Mouse (Mus musculus) adrenal gland, postnatal 36 days (tissue): ENCODE measurements around the gene Ccdc138. TPM values are rescaled to one million over a fixed set of nuclear protein-coding genes. Genes with fewer than 3 reads are reported as not detected.
A peak's percentile ranks its signal among the peaks of the same experiment; 100 is the strongest.
"Not testable (repeated sequence)": the region's sequence is repeated elsewhere in the genome, so short reads cannot be mapped to it uniquely, and the experiment has no call there.

ENCODE experiments used
- DNase-seq, 2 experiments: peaks; one replicate each; pipeline ENCODE4 v3.0.0; 2021; ENCODE audit warnings: mixed read lengths in 1 of 2
- long read RNA-seq, 2 experiments: library from polyadenylated mRNA; stranded (forward); transcript quantifications; one replicate each; pipeline ENCODE4 v2.0.0; 2021; ENCODE audit warnings: borderline sequencing depth in 2 of 2
- total RNA-seq, 2 experiments: library from RNA; stranded (reverse); gene quantifications; 2 replicates each; pipeline ENCODE4 v1.2.3; 2021

The Ccdc138 gene
- 1 to 10 TPM; 2.3 to 3.1 TPM for total RNA-seq
- long read RNA-seq, experiment 1, partial matches to known transcripts, result 0 of 3 reads
- long read RNA-seq, experiment 1, other reads (novel, unspliced or antisense), result 2 of 3 reads
- long read RNA-seq, experiment 2, result 0 reads

DNA sequence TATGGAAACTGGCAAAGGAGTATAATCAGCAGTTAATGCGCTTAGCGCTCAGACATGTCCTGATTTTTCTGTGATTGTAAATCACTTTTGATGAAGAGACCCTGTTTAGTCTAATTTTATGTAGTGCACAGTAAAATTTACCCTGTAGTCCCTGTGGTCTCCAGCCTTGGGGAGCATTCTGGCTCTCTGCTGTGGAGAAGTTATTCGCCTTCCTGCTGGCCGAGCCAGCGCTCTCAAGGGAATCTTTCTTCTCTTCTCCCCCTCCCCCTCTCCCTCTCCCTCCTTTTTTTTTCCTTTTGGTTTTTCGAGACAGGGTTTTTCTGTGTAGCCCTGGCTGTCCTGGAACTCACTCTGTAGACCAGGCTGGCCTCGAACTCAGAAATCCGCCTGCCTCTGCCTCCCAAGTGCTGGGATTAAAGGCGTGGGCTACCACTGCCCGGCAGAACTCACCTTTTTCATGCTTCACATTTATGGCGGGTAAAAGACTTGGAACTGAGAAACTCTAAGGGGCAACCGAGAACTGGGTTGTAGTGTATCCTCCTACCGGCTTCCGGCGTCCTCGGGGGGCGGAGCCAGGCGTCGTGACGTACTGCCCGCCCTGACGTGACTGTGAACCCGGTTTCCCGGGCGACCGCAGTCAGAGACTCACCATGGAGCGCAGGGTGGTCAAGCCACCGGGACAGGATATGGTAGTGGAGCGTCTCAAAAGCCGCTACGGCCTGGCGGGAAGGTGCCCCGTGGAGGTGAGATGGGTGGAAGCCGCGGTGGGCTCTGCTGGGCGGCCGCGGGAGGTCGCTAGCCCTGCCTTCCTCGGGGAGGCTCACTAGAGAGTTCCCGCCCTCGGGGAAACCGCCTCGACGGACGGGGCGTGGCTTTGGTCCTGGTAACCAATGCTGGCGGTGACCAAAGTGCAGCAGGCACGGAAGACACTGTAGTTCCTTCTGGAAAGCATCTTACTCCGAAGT, at the start of gene Ccdc138:
Ccdc138 (plus strand) TSS at position 629 of the 965 bp plus-strand sequence.
- DNase-seq, result peak; percentile 95 to 97

DNA sequence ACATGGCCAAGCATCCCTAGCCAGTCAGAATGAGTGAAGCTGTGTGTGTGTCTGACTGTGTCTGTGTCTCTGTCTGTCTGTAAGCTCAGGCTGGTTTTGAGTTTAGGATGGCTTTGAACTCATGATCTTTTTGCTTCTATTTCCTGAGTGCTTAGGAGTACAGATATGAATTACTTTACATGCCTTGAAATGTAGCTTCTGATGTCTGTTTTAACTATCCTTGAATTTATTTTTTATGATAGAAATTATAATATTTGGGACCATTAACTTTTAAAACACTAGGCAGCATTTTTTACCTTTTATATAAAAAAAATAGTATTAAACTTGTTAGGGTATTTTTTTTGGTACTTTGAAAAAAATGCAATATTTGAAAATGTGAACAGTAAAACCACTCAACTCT, 46.2 kb upstream of the Ccdc138 start:
- DNase-seq, result no peak

DNA sequence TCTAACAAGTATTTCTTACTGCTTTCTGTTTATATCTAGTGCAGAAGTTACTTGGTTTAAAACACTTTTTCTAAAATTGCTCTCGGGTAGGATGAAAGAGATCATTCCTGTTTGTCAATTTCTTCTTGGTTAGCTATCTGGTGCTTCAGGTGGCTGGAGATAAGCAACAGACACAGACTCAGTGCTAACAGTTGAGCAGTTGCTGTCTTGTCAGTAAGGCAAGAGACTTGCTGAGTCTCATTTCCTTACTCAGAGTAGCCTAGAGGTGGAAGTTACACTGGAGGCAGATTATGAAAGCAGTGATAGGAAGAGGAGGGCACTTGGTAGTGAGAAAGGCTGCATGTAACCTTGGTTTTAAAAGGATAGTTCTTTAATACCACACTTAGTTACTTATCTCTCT, 45.6 kb upstream of the Ccdc138 start:
- DNase-seq, result no peak

DNA sequence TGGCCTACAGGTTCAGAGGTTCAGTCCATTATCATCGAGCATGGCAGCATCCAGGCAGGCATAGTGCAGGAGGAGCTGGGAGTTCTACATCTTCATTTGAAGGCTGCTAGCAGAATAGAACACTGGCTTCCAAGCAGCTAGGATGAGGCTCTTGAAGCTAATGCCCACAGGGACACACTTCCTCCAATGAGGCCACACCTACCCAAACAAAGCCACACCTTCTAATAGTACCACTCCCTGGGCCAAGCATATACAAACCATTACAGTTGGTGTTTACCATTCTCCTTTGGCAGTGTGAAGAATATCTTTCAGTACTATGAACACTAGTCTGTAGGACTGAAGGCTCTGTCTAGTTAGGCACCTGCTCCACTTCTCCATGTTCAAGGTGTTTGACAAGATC, 37.9 kb upstream of the Ccdc138 start:
- DNase-seq, result no peak

DNA sequence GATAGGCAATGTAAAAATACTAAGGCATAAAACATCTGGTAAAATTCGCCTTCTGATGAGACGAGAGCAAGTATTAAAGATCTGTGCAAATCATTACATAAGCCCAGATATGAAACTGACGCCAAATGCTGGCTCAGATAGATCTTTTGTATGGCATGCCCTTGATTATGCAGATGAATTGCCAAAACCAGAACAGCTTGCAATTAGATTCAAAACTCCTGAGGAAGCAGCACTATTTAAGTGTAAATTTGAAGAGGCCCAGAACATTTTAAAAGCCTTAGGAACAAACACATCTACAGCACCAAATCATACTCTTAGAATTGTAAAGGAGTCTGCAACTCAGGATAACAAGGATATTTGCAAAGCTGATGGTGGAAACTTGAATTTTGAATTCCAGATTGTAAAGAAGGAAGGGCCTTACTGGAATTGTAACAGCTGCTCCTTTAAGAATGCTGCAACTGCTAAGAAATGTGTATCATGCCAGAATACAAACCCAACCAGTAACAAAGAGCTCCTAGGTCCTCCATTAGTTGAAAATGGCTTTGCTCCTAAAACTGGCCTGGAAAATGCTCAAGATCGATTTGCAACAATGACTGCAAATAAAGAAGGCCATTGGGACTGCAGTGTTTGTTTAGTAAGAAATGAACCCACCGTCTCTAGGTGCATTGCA, 20.5 kb upstream of the Ccdc138 start:
- no peak for DNase-seq

DNA sequence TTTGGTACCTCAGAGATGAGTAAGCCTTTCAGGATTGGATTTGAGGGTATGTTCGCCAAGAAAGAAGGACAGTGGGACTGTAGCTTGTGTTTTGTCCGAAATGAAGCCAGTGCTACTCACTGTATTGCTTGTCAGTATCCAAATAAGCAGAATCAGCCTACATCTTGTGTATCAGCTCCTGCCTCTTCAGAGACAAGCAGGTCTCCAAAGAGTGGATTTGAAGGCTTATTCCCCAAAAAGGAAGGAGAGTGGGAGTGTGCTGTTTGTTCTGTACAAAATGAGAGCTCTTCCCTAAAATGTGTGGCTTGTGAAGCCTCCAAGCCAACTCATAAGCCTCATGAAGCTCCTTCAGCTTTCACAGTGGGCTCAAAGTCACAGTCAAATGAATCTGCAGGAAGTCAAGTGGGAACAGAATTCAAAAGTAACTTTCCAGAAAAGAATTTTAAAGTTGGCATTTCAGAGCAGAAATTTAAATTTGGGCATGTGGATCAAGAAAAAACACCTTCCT, 19.6 kb upstream of the Ccdc138 start:
- DNase-seq, result no peak

DNA sequence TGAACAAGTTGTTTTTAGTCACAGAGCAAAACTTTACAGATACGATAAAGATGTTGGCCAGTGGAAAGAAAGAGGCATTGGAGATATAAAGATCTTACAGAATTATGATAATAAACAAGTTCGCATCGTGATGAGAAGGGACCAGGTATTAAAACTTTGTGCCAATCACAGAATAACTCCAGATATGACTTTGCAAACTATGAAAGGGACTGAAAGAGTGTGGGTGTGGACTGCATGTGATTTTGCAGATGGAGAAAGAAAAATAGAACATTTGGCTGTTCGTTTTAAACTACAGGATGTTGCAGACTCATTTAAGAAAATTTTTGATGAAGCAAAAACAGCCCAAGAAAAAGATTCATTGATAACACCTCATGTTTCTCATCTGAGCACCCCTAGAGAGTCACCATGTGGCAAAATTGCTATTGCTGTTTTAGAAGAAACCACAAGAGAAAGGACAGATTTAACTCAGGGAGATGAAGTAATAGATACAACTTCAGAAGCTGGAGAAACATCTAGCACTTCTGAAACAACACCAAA, 17.7 kb upstream of the Ccdc138 start:
- no peak for DNase-seq

DNA sequence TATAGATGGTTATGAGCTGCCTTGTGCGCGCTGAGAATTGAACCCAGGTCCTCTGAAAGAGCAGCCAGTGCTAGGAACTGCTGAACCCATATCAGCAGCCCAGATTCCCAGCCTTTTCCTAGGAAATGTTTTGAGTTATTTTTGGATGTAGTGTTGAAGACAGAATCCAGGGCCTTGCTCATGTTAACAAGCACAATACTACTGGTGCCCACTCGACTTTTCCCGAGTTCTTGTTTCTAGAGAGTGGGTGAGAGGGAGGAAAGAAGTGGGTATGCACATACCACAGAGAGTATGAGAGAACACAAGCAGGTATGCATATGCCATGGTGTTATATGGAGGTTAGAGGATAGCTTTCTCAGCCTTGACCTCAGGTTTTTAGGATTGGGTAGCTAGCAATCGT, 6.7 kb upstream of the Ccdc138 start:
- no peak for DNase-seq

DNA sequence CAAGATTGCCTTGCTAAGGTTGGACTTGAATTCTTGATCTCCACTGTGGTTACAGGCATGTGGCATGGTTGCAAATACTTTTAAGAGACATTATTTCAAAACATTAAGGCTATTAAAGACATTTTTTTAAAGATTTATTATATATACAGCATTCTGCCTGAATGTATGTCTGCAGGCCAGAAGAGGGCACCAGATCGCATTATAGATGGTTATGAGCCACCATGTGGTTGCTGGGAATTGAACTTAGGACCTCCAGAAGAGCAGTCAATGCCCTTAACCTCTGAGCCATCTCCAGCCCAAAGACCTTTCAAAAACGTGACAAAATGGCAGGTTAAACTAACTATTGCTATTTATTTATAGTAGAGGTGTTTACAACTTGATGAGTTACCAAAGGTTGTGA, 2.1 kb upstream of the Ccdc138 start:
- no peak for DNase-seq

DNA sequence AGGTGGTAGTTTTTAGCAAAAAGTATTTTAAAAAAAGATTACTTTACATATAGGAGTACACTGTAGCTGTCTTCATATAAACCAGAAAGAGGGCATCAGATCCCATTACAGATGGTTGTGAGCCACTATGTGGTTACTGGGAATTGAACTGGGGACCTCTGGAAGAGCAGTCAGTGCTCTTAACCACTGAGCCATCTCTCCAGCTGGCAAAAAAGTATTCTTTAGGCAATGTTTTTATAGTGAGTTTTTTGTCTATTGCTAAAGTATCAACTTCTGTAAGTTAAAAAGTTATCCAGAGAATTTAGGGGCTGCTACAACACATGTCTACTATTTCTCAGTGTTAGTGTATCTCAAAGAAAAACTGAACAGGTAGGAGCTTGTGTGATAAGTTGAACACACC, 1.0 kb upstream of the Ccdc138 start:
- no peak for DNase-seq

DNA sequence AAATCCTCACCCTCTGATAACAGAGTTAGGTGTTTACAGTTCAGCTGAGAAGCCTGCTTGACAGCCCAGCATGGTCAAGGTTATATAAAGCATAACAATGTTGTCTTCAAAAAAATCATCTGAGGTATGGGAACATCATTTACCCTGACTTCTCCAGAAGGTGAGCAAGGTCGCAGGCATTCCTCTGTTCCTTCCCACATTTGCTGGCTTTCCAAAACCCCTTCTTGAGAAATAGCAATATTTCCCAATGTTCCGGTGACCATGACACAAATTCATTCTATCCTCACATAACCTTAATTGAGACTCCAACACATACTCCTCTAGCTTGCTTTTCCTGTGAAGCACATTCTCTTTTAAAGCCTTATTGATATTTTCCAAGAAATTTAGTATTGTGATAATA, 768 bp downstream of the Ccdc138 start:
- DNase-seq, result peak in 1 of 2 experiments; percentile 4

DNA sequence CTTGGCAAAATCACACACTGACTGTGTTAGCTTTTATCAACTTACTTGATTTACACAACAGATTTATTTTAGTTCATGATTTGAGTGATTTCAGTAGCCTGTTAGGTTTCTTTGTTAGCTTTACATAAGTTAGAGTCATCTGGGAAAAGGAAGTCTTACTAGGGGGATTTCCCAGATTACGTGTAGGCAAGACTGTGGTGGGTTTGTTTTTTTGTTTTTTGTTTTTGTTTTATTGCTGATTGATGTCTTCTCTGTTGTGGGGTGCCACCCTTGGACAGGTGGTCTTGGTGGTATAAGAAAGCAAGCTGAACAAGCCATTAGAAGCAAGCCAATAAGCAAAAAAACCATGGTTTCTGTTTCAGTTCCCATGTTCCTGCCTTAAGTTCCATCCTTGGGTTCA, 31.6 kb downstream of the Ccdc138 start:
- DNase-seq, result no peak

DNA sequence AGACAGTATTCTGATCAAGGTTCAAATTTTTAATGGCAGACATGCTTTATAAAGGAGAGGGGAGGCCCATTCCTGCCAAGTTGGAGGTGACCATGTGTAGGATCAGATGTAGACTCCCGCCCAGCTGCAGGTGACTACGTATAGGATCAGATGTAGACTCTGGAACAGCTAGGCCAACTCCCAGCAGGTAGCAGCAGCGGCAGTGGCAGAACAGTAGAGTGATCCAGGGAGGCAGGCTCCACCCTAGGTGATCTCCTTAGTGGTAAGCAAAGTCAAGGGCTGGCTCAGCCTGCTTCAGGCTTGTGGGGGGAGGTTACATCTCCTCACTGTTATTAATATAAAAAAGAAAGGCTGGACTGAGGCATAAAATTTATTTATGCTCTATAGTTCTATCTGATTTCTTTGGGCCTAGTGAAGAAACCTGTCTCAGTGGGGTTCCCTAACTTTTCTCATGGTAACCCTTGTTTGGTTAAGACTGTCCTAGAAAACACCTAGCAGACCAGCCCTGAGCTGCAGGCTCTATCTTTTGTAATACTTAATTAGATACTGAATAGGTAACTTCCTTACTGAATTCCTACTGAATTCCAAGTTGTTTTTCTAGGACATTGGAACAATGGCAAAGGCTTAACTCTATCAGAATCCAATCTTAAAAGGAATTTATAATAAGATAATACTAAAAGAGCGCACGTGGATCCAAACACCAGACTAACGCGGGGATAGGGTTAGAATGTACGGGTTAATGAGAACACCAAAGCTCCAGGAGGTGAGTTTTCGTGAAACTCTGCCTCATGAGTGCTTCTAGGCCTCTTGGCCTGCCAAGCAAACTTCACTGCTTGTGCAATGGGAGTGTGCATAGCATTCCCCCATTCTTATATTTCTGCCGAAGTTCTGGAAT, 33.4 kb downstream of the Ccdc138 start:
- DNase-seq, result no peak

DNA sequence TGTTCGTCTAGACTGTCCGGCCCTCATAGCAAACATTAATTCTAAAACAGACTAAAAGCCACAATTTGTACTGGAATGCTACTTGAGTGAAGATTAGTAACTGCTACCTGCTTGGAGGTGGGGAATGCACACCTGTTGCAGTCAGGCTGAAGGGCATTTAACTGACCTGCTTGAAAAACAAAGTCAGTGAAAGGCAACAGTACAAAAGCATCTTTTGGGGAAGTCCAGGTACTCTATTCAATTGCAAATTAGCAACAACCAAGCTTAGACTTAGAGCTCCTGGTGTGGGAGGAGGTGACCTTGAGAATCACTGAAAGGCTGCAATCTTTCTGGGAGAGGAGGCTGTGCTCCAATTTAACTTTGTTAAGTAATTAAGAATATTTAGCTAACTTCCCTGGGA, 34.4 kb downstream of the Ccdc138 start:
- DNase-seq, result no peak

DNA sequence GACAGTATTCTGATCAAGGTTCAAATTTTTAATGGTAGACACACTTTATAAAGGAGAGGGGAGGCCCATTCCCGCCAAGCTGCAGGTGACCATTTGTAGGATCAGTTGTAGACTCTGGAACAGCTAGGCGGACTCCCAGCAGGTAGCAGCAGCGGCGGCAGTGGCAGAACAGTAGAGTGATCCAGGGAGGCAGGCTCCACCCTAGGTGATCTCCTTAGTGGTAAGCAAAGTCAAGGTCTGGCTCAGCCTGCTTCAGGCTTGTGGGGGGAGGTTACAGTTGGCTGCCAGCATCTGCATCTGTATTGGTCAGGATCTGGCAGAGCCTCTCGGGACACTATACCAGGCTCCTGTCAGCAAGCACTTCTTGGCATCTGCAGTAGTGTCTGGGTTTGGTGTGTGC, 38.5 kb downstream of the Ccdc138 start:
- DNase-seq, result not testable (repeated sequence)

DNA sequence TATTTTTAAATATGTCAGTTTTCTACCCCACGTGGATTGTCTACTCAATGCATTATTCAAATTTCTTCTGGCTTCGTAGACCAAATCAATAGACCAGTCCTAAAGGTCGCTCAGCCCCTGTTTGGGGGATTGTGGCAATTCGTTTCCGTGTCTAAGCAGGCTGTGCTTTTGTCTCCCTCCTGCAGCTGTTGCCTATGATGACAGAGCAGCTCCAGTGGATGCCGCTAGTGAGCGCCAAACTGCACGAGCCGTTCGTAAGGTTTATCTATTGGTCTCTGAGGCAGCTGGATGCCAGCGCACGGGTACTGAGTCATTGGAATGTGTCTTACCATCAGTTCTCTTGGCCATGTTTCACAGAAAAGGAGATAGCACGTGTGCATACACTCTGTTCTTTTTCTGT, 42.9 kb downstream of the Ccdc138 start:
- DNase-seq, result no peak

DNA sequence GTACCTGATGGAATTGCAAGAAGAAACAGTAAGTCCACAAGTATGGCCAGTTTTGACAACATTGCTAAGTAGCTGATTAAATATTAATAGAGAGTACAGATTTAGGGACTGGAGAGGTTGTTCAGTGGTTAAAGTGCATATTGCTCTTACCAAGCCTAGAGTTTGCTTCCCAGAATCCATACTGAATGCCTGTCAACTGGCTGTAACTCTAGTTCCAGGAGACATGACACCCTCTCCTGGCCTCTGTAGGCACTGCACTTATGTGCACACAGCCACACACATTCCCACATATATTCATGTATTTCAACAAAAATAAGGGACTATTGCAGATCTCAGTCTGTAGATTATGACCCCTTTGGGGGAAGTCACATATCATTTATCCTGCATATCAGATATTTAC, 51.0 kb downstream of the Ccdc138 start:
- DNase-seq, result no peak

DNA sequence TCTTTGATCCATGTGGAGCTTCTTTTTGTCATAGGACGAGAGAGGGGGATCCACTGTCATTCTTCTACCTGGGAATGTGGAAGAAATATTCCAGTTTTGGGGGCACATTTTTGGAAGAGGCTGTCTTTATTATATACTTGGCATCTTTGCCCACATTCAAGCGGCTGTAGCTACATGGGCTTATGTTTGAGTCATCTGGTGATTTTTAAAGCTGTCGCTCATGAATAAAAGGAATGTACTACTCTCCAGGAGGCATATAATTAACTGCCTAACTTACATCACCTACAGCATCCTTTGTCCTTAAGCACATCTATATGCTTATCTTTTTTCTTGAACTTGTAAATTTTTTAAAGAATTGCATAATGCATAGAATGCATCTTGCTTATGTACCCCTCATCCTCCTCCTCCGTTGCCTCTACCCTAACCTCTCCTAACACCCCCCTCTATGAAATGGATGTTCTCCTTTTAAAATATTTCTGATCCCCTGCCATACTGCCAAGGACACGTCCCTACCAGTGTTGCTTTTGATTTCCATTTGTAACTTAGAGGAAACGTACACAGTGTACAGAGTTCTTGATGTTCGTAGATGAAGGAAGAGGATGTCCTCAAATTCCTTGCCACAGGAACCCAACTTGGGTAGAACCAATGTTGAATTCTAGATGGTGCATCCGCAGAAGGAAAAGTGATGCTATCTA, 57.1 kb downstream of the Ccdc138 start:
- no peak for DNase-seq

DNA sequence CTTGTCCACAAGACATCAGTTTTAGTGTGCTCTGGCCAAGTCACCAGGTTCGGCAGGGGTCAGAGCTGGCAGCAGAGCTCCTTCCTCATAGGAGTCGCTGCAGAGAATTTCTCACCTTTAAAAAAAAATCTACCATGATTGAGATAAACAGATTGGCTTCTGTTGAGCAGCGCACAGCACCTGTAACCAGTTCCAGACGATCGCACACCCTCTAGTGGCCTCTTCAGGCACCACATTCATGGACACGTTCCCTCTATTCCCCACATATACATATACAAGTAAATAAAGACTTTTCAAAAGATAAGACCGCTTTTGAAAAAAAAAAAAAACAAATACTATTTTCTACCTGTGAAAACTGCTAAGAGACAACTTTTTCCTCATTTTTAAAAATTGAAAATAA, 61.4 kb downstream of the Ccdc138 start:
- peak; percentile 62 for DNase-seq

DNA sequence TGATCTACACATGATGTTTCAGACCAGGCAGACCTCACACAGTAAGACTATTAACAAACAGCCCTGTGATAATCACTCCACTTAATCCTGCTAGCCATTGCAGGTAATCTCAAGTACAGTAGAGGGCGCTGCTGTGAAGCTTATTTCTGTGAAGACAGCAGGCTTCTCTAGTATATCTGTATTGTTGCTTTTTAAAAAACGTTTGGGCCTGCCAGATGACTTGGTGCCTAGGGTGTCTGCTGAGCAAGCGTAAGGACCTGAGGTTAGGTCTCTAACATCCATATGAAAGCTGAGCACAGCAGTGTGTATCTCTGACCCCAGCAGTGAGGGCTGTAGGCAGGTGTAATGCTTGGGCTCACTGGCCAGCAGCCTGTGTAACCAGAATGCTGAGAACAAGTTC, 62.2 kb downstream of the Ccdc138 start:
- DNase-seq, result peak; percentile 6 to 25

DNA sequence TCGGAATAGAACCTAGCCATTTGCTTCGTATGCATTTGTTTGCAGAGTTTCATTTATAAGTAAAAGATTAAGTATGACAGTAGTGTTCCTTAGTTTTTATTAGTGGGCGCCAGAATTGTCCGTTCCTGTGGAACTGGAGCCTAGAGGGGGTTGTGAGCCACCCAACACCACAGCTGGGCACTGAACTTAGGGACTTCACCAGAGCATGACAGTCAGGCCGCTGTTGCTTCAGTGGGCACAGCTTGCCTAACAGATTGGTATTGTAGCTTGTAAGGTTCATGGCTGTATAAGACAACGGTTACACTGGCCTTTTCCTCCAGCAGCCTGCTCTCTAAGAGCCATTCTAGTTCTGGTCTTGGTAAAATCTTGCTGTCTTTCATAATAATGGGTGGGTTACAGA, 62.8 kb downstream of the Ccdc138 start:
- no peak for DNase-seq
